Mouse (Mus musculus): Measurements from ENCODE around the gene Olfr691.
"Not testable (repeated sequence)": the region's sequence is repeated elsewhere in the genome, so short reads cannot be mapped to it uniquely, and the experiment has no call there.

The Olfr691 gene

DNA sequence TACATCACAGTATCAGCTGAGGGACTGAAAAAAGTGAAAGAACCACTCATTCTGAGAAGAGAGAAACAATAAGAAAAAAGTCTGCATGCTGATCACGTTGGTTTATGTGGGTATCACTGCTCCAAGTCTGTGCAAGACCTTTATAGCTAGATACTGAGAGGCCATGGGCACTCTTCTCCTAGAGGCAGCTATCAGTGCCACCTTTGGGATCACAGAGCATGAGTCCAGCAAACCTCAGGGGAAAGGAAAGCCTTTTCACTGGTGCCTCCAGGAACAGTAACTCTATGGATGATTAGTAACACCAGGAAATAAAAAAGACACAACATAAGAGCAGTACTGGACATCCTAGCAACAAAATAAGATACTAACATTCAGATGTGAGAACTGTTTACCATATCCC lies at the start of gene Olfr691:
TSS of gene Olfr691 (minus strand) at position 101 of the 400 bp plus-strand sequence.
- DNase-seq (ENCODE audit: low spot score) = no peak

DNA sequence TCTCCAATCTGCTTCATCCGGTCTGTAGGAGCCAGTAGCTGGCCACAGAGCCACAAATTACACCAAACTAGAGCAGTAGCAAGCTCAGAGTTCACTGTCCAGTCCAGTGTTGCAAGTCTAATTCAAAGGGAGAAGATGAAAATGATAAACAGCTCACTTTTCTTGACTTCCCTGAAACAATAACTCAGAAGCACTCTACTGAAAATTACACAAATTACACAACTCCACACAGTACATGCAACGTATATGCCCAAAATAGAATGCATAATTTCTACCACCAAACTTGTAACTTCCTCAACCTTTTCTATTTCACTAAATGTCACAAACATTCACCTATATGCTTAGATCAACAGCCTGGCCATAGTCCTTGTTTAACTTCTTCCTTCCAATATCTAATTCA lies 48.2 kb upstream of the Olfr691 start:
- no peak for DNase-seq (ENCODE audit: low spot score)

- no peak for DNase-seq (ENCODE audit: low spot score)
These were observed 45.6 kb upstream of the Olfr691 start for GRCm38 (mm10) chr7:105387696-105388095.

- DNase-seq (ENCODE audit: low spot score) = no peak
These were observed 38.3 kb upstream of the Olfr691 start for GRCm38 (mm10) chr7:105380329-105380728.

DNA sequence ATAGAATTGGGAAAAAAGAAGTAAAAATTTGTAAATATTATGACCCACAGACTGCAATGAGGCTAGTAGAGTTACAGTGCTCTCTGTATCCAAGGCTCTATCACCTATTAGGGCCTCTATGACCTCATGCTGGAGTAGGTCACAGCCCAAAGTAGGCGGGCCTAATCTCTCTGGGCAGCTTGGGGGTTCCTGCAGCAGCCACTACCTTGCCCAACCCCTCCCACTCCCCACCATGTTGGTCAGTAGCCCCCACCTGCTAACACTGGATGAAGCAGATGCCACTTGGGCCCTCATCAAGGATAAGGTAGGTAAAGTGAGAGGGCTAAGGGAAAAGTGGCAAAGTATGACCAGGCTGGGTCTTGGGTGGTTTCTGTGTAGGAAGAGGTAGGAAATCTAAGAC lies 32.8 kb upstream of the Olfr691 start, which contains the start of gene Gm5901:
TSS of gene Gm5901 (plus strand) at position 173 of the 400 bp plus-strand sequence.
- no peak for DNase-seq (ENCODE audit: low spot score)

GRCm38 (mm10) chr7:105373976-105374375 lies 31.9 kb upstream of the Olfr691 start:
- DNase-seq (ENCODE audit: low spot score) = no peak

DNA sequence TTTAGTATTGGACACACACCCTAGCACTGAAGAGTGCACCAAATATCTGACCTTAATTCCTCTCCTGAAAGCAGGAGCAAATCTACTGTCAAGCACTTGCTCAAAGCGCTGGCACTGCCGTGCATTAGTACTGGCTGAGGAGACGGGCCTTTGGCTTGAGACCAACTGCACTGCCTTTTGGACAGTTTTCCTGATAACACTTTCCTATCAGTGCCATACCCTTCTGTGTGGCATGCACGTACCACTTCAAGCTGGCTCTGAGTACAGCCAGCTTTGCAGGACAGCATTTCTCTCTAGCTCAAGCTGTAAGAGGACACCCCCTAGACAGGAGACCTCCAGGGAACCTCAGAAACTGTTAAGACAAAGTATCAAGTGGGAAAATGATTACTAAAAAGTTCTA lies 31.4 kb upstream of the Olfr691 start:
- no peak for DNase-seq (ENCODE audit: low spot score)

- DNase-seq (ENCODE audit: low spot score) = no peak
These were observed 30.8 kb upstream of the Olfr691 start for GRCm38 (mm10) chr7:105372912-105373311.

DNA sequence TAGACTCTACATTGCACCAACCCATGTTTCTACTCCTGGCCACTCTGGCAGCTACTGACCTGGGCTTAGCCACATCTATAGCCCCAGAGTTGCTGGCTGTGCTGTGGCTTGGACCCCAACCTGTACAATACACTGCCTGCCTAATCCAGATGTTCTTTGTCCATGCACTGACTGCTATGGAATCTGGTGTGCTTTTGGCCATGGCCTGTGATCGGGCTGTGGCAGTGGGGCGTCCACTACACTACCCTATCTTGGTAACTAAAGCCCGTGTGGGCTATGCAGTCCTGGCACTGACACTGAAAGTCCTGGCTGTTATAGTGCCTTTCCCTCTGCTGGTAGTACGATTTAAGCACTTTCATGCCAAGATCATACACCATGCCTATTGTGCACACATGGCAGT lies 26.5 kb upstream of the Olfr691 start:
- no peak for DNase-seq (ENCODE audit: low spot score)

- no peak for DNase-seq (ENCODE audit: low spot score)
These were observed 25.9 kb upstream of the Olfr691 start, which contains the start of gene Olfr692 for GRCm38 (mm10) chr7:105367930-105368329. TSS of gene Olfr692 (plus strand) at chr7:105368230.

GRCm38 (mm10) chr7:105367268-105367667 lies 25.2 kb upstream of the Olfr691 start:
- DNase-seq (ENCODE audit: low spot score) = no peak

DNA sequence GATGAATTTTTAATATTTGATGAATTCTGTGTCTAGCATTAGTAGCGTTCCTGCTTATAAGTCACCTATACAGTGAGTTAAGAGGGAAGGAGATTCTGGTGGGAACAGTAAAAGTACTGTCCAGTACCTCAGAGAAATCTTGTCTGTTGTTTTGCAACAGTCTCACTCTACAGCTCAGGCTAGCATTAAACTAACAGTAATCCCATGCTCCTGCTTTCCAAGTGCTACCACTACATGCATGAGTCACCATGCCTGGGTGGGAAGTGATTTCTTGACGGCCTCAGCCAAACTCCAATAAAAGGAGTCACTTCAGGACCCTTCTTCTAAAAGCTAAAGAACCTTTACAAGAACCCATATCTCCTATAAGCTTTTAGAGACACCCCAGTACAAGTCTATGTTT lies 19.6 kb upstream of the Olfr691 start:
- no peak for DNase-seq (ENCODE audit: low spot score)

- not testable (repeated sequence) for DNase-seq (ENCODE audit: low spot score)
These were observed 14.4 kb upstream of the Olfr691 start for GRCm38 (mm10) chr7:105356487-105356886.

GRCm38 (mm10) chr7:105356064-105356463 lies 14.0 kb upstream of the Olfr691 start:
- DNase-seq (ENCODE audit: low spot score) = not testable (repeated sequence)

GRCm38 (mm10) chr7:105342752-105343151 lies 682 bp upstream of the Olfr691 start:
- DNase-seq (ENCODE audit: low spot score) = no peak

DNA sequence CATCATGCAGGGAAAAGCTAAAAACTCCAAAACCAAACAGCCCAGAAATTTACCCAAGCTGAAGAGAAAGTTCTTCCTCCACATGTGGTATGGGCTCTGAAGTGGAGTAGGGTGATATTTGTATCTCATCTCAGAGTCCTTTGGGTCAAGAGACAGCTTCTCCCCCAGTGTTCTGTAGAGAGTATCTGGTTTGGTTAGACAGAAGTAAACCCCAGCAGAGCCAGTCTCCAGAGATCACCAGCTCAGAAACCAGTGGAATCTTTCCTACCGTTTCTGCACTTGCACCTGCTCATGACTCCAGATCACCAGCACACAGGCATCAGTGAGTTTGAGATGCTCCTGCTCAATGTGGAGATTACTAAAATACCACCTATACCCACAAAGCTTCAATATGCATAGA lies 8.1 kb downstream of the Olfr691 start, which contains the start of gene Olfr690:
TSS of gene Olfr690 (minus strand) at position 101 of the 400 bp plus-strand sequence.
- no peak for DNase-seq (ENCODE audit: low spot score)

DNA sequence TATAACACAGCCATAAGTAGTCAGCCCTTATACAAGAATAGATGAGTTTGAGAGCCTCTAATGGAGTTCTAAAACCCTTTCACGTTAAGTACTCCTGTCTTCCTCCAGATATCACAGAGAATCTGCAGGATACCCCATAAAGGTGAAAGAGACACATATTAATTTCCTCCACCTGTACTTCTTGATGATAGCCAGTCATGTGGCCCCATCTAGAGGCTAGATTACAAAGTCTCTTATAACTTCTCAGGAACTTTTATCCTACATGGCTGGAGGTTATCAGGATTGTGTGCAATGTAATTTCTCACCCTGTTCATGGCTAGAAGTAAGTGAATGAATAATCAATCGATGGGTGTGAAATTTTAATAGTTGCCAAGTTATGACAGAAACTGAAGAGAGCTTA lies 16.8 kb downstream of the Olfr691 start:
- no peak for DNase-seq (ENCODE audit: low spot score)

GRCm38 (mm10) chr7:105310865-105311264 lies 31.2 kb downstream of the Olfr691 start, which contains the start of gene Olfr689:
TSS of gene Olfr689 (plus strand) at chr7:105311165.
- no peak for DNase-seq (ENCODE audit: low spot score)

- no peak for DNase-seq (ENCODE audit: low spot score)
These were observed 52.0 kb downstream of the Olfr691 start for GRCm38 (mm10) chr7:105290051-105290450.

GRCm38 (mm10) chr7:105287795-105288194 lies 54.3 kb downstream of the Olfr691 start, which contains the start of gene Olfr688:
TSS of gene Olfr688 (plus strand) at chr7:105288095.
- no peak for DNase-seq (ENCODE audit: low spot score)
